Comparison of ENCODE assay signal across 8 mouse cellular contexts in genomic region chrX:74282395-74283091, GRCm38 (mm10). TPM values are rescaled to one million over a fixed set of nuclear protein-coding genes. Genes with fewer than 3 reads are reported as not detected.
DNase-seq lines count a peak whose midpoint lies in the region; ATAC-seq lines count a peak whose summit lies in the region.

No protein-coding gene starts in this region.

- 0 out of 2 replicates have a peak, but pooled peaks cover 3% of the 10 kb centered on the region for H3K36me3 ChIP-seq in heart, embryonic 13.5 days
- H3K36me3 ChIP-seq in liver, embryonic 12.5 days, result peaks cover 10% of the 10 kb centered on the region; the same call in 1 of the 2 replicates
- peaks cover 5% of the 10 kb centered on the region; the same call in 1 of the 2 replicates for H3K36me3 ChIP-seq in stomach, embryonic 14.5 days (ENCODE audit: control insufficient read depth, insufficient read depth, low read length)

- no peaks in the 10 kb centered on the region for H3K27me3 ChIP-seq in heart, embryonic 13.5 days (replicated peaks)
- no peaks in the 10 kb centered on the region for H3K27me3 ChIP-seq in liver, embryonic 12.5 days (replicated peaks)
- no peaks in the 10 kb centered on the region for H3K27me3 ChIP-seq in stomach, embryonic 14.5 days (ENCODE audit: control insufficient read depth, insufficient read depth, low read length)

- peak; percentile 91 for DNase-seq in CD4-positive helper T cell, adult 2 months (ENCODE audit: low read depth, low spot score)
- DNase-seq in brain, embryonic 18.5 days (ENCODE audit: low read depth, low spot score), result peak; percentile 78
- peak; percentile 91 for DNase-seq in kidney, postnatal 10 days
- peak; percentile 66 to 78 for DNase-seq in natural killer cell, adult 2 months (ENCODE audit: low spot score in 2 of 2)

- peaks cover 14% of the 10 kb centered on the region for H3K4me1 ChIP-seq in heart, embryonic 13.5 days
- H3K4me1 ChIP-seq in liver, embryonic 12.5 days, result peaks cover 34% of the 10 kb centered on the region
- peaks cover 2% of the 10 kb centered on the region; the same call in 1 of the 2 replicates for H3K4me1 ChIP-seq in stomach, embryonic 14.5 days (ENCODE audit: control insufficient read depth, insufficient read depth, low read length)

- peak overlapping the region; percentile 83 for H3K9ac ChIP-seq in heart, embryonic 13.5 days
- peak overlapping the region; percentile 76 for H3K9ac ChIP-seq in liver, embryonic 12.5 days
- H3K9ac ChIP-seq in stomach, embryonic 14.5 days (replicated peaks; ENCODE audit: low read depth, low read length), result peak overlapping the region; percentile 58

- peak overlapping the region; percentile 68 for H3K4me3 ChIP-seq in heart, embryonic 13.5 days
- H3K4me3 ChIP-seq in liver, embryonic 12.5 days, result peak overlapping the region; percentile 71
- peak overlapping the region; percentile 50 for H3K4me3 ChIP-seq in stomach, embryonic 14.5 days (ENCODE audit: low read depth, low read length)

- H3K9me3 ChIP-seq in heart, embryonic 13.5 days, result no peaks in the 10 kb centered on the region
- no peaks in the 10 kb centered on the region for H3K9me3 ChIP-seq in liver, embryonic 12.5 days (replicated peaks)
- H3K9me3 ChIP-seq in stomach, embryonic 14.5 days (ENCODE audit: control insufficient read depth, low read depth, low read length), result no peaks in the 10 kb centered on the region

- H3K4me2 ChIP-seq in heart, embryonic 13.5 days, result peak overlapping the region; percentile 77
- H3K4me2 ChIP-seq in liver, embryonic 12.5 days, result peak overlapping the region; percentile 85
- H3K4me2 ChIP-seq in stomach, embryonic 14.5 days (replicated peaks; ENCODE audit: low read depth, low read length), result peak overlapping the region; percentile 66

- WGBS in heart, embryonic 13.5 days, result 15% methylated on average over 39 of the region's 39 CpGs
- 6% methylated on average over 39 of the region's 39 CpGs for WGBS in liver, embryonic 12.5 days (ENCODE audit: insufficient replicate concordance)
- WGBS in stomach, embryonic 14.5 days, result 24% methylated on average over 39 of the region's 39 CpGs

- H3K27ac ChIP-seq in heart, embryonic 13.5 days (replicated peaks), result peak overlapping the region; percentile 91
- peak overlapping the region; percentile 95 for H3K27ac ChIP-seq in liver, embryonic 12.5 days
- peak overlapping the region; percentile 89 for H3K27ac ChIP-seq in stomach, embryonic 14.5 days (ENCODE audit: low read length)

- ATAC-seq in erythroid progenitor cell, adult 5-6 weeks (replicated peaks; ENCODE audit: low FRiP score, poor library complexity, severe bottlenecking), result peak; percentile 75
- ATAC-seq in heart, embryonic 13.5 days (ENCODE audit: extremely low read depth, insufficient number of reproducible peaks, low FRiP score, low TSS enrichment), result peak; percentile 65
- ATAC-seq in liver, embryonic 12.5 days, result peak; percentile 52
- peak; percentile 76; the same call in 1 of the 2 replicates for ATAC-seq in stomach, embryonic 14.5 days (ENCODE audit: insufficient number of reproducible peaks, insufficient read depth, low FRiP score, low read depth)

RNA-seq across cellular contexts. Expression of gene Dnase1l1, which starts 0.4 kb away (rescaled TPM):
- total RNA-seq in erythroid progenitor cell, adult 5-6 weeks (2015; ENCODE audit: low replicate concordance), result 108 and 154 TPM in 2 replicates
- total RNA-seq in erythroid progenitor cell, adult 5-6 weeks (2017; ENCODE audit: low replicate concordance), result 73.7 and 110 TPM in 2 replicates
- polyA plus RNA-seq in heart, embryonic 13.5 days (2015; fragmentation: Nextera tagmentation; extraction: Ambion mirVana), result 9.9 and 13.4 TPM in 2 replicates
- polyA plus RNA-seq in liver, embryonic 12.5 days (2016; fragmentation: Nextera tagmentation; extraction: Ambion mirVana), result 19.8 and 21.6 TPM in 2 replicates
- polyA plus RNA-seq in stomach, embryonic 14.5 days (2014; fragmentation: Nextera tagmentation; extraction: Ambion mirVana), result 17.3 and 18.7 TPM in 2 replicates

RNA-seq across cellular contexts. Expression of gene Taz, which starts 0.8 kb away (rescaled TPM):
- 41.8 and 53.2 TPM in 2 replicates for total RNA-seq in erythroid progenitor cell, adult 5-6 weeks (2015; ENCODE audit: low replicate concordance)
- 13.8 and 18.6 TPM in 2 replicates for total RNA-seq in erythroid progenitor cell, adult 5-6 weeks (2017; ENCODE audit: low replicate concordance)
- 63.9 and 66.2 TPM in 2 replicates for polyA plus RNA-seq in heart, embryonic 13.5 days (2015; fragmentation: Nextera tagmentation; extraction: Ambion mirVana)
- polyA plus RNA-seq in liver, embryonic 12.5 days (2016; fragmentation: Nextera tagmentation; extraction: Ambion mirVana), result 33.4 and 36.5 TPM in 2 replicates
- polyA plus RNA-seq in stomach, embryonic 14.5 days (2014; fragmentation: Nextera tagmentation; extraction: Ambion mirVana), result 64.6 and 67.5 TPM in 2 replicates

RNA-seq across cellular contexts. Expression of gene Rpl10, which starts 11.9 kb away (rescaled TPM):
- total RNA-seq in erythroid progenitor cell, adult 5-6 weeks (2015; ENCODE audit: low replicate concordance), result 718 and 731 TPM in 2 replicates
- total RNA-seq in erythroid progenitor cell, adult 5-6 weeks (2017; ENCODE audit: low replicate concordance), result 354 and 377 TPM in 2 replicates
- polyA plus RNA-seq in heart, embryonic 13.5 days (2015; fragmentation: Nextera tagmentation; extraction: Ambion mirVana), result 437 and 511 TPM in 2 replicates
- 624 and 688 TPM in 2 replicates for polyA plus RNA-seq in liver, embryonic 12.5 days (2016; fragmentation: Nextera tagmentation; extraction: Ambion mirVana)
- polyA plus RNA-seq in stomach, embryonic 14.5 days (2014; fragmentation: Nextera tagmentation; extraction: Ambion mirVana), result 893 and 924 TPM in 2 replicates

RNA-seq across cellular contexts. Expression of gene Atp6ap1, which starts 14.4 kb away (rescaled TPM):
- 251 and 260 TPM in 2 replicates for total RNA-seq in erythroid progenitor cell, adult 5-6 weeks (2015; ENCODE audit: low replicate concordance)
- total RNA-seq in erythroid progenitor cell, adult 5-6 weeks (2017; ENCODE audit: low replicate concordance), result 152 and 179 TPM in 2 replicates
- 117 and 131 TPM in 2 replicates for polyA plus RNA-seq in heart, embryonic 13.5 days (2015; fragmentation: Nextera tagmentation; extraction: Ambion mirVana)
- 76.4 and 77.9 TPM in 2 replicates for polyA plus RNA-seq in liver, embryonic 12.5 days (2016; fragmentation: Nextera tagmentation; extraction: Ambion mirVana)
- polyA plus RNA-seq in stomach, embryonic 14.5 days (2014; fragmentation: Nextera tagmentation; extraction: Ambion mirVana), result 89.7 and 111 TPM in 2 replicates

RNA-seq across cellular contexts. Expression of gene Gdi1, which starts 22.3 kb away (rescaled TPM):
- 185 and 200 TPM in 2 replicates for total RNA-seq in erythroid progenitor cell, adult 5-6 weeks (2015; ENCODE audit: low replicate concordance)
- total RNA-seq in erythroid progenitor cell, adult 5-6 weeks (2017; ENCODE audit: low replicate concordance), result 65.1 and 108 TPM in 2 replicates
- polyA plus RNA-seq in heart, embryonic 13.5 days (2015; fragmentation: Nextera tagmentation; extraction: Ambion mirVana), result 136 and 152 TPM in 2 replicates
- polyA plus RNA-seq in liver, embryonic 12.5 days (2016; fragmentation: Nextera tagmentation; extraction: Ambion mirVana), result 64.1 and 78.8 TPM in 2 replicates
- 182 and 193 TPM in 2 replicates for polyA plus RNA-seq in stomach, embryonic 14.5 days (2014; fragmentation: Nextera tagmentation; extraction: Ambion mirVana)

Comparison
In these comparisons a context has a peak if more than half of its experiments do, and no peak if none do; other contexts are left out.
1. Peak in every context shown above with its lines: DNase-seq, ATAC-seq, H3K4me3 ChIP-seq and H3K27ac ChIP-seq.